ENCODE assay signal across 9 mouse cellular contexts in genomic region chr6:49930104-49930503, GRCm38 (mm10).
A peak's percentile ranks its signal among the peaks of the same experiment; 100 is the strongest.
DNase-seq lines count a peak whose midpoint lies in the region; ATAC-seq and TF ChIP-seq lines count a peak whose summit lies in the region.
"Had no signal": no experiment of that assay in that cellular context is flagged by ENCODE, and none has a peak within 500 bp of the region (broad histone marks: within the 10 kb centered on the region; RNA-seq: fewer than 3 reads in every experiment).

No protein-coding gene starts in this region.

- intact Hi-C loops in heart, adult 2 months (cut with DNase I) = loop anchor here (2.0 kb wide), 1 partner anchor 251 kb away; no protein-coding TSS in a partner anchor

- no peak overlapping the region for H3K4me2 ChIP-seq in heart, embryonic 11.5 days
- H3K4me2 ChIP-seq in midbrain, embryonic 14.5 days (ENCODE audit: low read length) = no peak overlapping the region
- H3K4me2 ChIP-seq in midbrain, embryonic 13.5 days (replicated peaks) = no peak overlapping the region
- H3K4me2 ChIP-seq: heart, embryonic 13.5 days had no signal

- H3K27me3 ChIP-seq in heart, adult 2 months (ENCODE audit: control insufficient read depth, insufficient read depth, low read length) = no peaks in the 10 kb centered on the region
- H3K27me3 ChIP-seq in heart, embryonic 11.5 days (ENCODE audit: control insufficient read depth, insufficient read depth, low read length) = no peaks in the 10 kb centered on the region
- H3K27me3 ChIP-seq in midbrain, embryonic 14.5 days (ENCODE audit: control insufficient read depth, insufficient read depth, low read length) = no peaks in the 10 kb centered on the region
- H3K27me3 ChIP-seq in midbrain, embryonic 13.5 days = no peaks in the 10 kb centered on the region
- H3K27me3 ChIP-seq: heart, embryonic 13.5 days had no signal

- TF ChIP-seq POLR2A in heart, adult 2 months (IDR thresholded peaks at IDR 0.05; ENCODE audit: insufficient read depth, low read depth, low read length) = no peak

- TF ChIP-seq EP300 in heart, adult 2 months (IDR thresholded peaks at IDR 0.05; ENCODE audit: insufficient read depth, low read depth, low read length) = no peak

- H3K79me2 ChIP-seq in heart, adult 2 months (replicated peaks; ENCODE audit: control insufficient read depth, insufficient read depth, low read length) = no peaks in the 10 kb centered on the region

- DNase-seq in heart, adult 2 months = no peak
- DNase-seq in midbrain, embryonic 14.5 days = peak; percentile 74
- peak; percentile 26 for DNase-seq in kidney, postnatal 14 days
- DNase-seq in thymus, postnatal 36 days = peak; percentile 13 to 35
- DNase-seq in testis, postnatal 14 days (ENCODE audit: low spot score) = no peak
- no peak for DNase-seq in cerebellum, postnatal 4 days (ENCODE audit: low spot score in 2 of 2)

- H3K36me3 ChIP-seq in heart, adult 2 months (ENCODE audit: control insufficient read depth, insufficient read depth, low read length) = no peaks in the 10 kb centered on the region
- H3K36me3 ChIP-seq in heart, embryonic 11.5 days (ENCODE audit: control insufficient read depth, insufficient read depth, low read length) = no peaks in the 10 kb centered on the region
- H3K36me3 ChIP-seq in midbrain, embryonic 14.5 days (ENCODE audit: control insufficient read depth, insufficient read depth, low read length) = no peaks in the 10 kb centered on the region
- H3K36me3 ChIP-seq in midbrain, embryonic 13.5 days = no peaks in the 10 kb centered on the region
- H3K36me3 ChIP-seq: heart, embryonic 13.5 days had no signal

- H3K4me1 ChIP-seq in heart, adult 2 months (ENCODE audit: control insufficient read depth, insufficient read depth, low read length) = no peaks in the 10 kb centered on the region
- H3K4me1 ChIP-seq in heart, embryonic 11.5 days (ENCODE audit: control insufficient read depth, insufficient read depth, low read length) = no peaks in the 10 kb centered on the region
- H3K4me1 ChIP-seq in midbrain, embryonic 14.5 days (ENCODE audit: control insufficient read depth, insufficient read depth, low read length) = no peaks in the 10 kb centered on the region
- no peaks in the 10 kb centered on the region for H3K4me1 ChIP-seq in midbrain, embryonic 13.5 days (replicated peaks)
- H3K4me1 ChIP-seq: heart, embryonic 13.5 days had no signal

- no peak overlapping the region for H3K9ac ChIP-seq in heart, adult 2 months (ENCODE audit: low read depth, low read length)
- H3K9ac ChIP-seq in heart, embryonic 11.5 days (ENCODE audit: low read depth, low read length) = no peak overlapping the region
- no peak overlapping the region for H3K9ac ChIP-seq in midbrain, embryonic 14.5 days (replicated peaks; ENCODE audit: low read length)
- H3K9ac ChIP-seq in midbrain, embryonic 13.5 days (replicated peaks) = no peak overlapping the region
- H3K9ac ChIP-seq: heart, embryonic 13.5 days had no signal

- TF ChIP-seq CTCF in heart, adult 2 months (IDR thresholded peaks at IDR 0.05) = peak; percentile 62

- 25% methylated on average over 4 of the region's 4 CpGs for WGBS in heart, adult 2 months
- 48% methylated on average over 4 of the region's 4 CpGs for WGBS in heart, embryonic 11.5 days (ENCODE audit: insufficient replicate concordance)
- WGBS in midbrain, embryonic 14.5 days = 62% methylated on average over 4 of the region's 4 CpGs
- 49% methylated on average over 4 of the region's 4 CpGs for WGBS in midbrain, embryonic 13.5 days

- H3K27ac ChIP-seq in heart, adult 2 months = no peak overlapping the region
- no peak overlapping the region for H3K27ac ChIP-seq in heart, embryonic 11.5 days (ENCODE audit: low read depth, low read length)
- no peak overlapping the region for H3K27ac ChIP-seq in midbrain, embryonic 14.5 days (replicated peaks; ENCODE audit: low read depth, low read length)
- no peak overlapping the region for H3K27ac ChIP-seq in midbrain, embryonic 13.5 days
- H3K27ac ChIP-seq: heart, embryonic 13.5 days had no signal

- H3K9me3 ChIP-seq in heart, embryonic 11.5 days (replicated peaks; ENCODE audit: control insufficient read depth, low read length) = no peaks in the 10 kb centered on the region
- H3K9me3 ChIP-seq in midbrain, embryonic 14.5 days (ENCODE audit: control insufficient read depth, low read length) = no peaks in the 10 kb centered on the region
- H3K9me3 ChIP-seq in midbrain, embryonic 13.5 days = peaks cover 6% of the 10 kb centered on the region; the same call in 1 of the 2 replicates
- H3K9me3 ChIP-seq: heart, embryonic 13.5 days had no signal

- H3K4me3 ChIP-seq in heart, adult 2 months = no peak overlapping the region
- H3K4me3 ChIP-seq in heart, embryonic 11.5 days (ENCODE audit: low read depth, low read length) = no peak overlapping the region
- no peak overlapping the region for H3K4me3 ChIP-seq in midbrain, embryonic 14.5 days (replicated peaks; ENCODE audit: low read depth, low read length)
- H3K4me3 ChIP-seq in midbrain, embryonic 13.5 days (replicated peaks) = no peak overlapping the region
- H3K4me3 ChIP-seq: heart, embryonic 13.5 days had no signal

- no peak for ATAC-seq in heart, embryonic 11.5 days (replicated peaks; ENCODE audit: insufficient number of reproducible peaks, low FRiP score, low TSS enrichment)
- ATAC-seq in midbrain, embryonic 14.5 days (ENCODE audit: low FRiP score, low TSS enrichment) = no peak
- ATAC-seq in midbrain, embryonic 13.5 days = no peak

Comparison
In these comparisons a context has a peak if more than half of its experiments do, and no peak if none do; other contexts are left out.
1. DNase-seq: peak in midbrain, embryonic 14.5 days (single experiment), kidney, postnatal 14 days (single experiment) and thymus, postnatal 36 days (2 of 2); none in heart, adult 2 months (0 of 2), testis, postnatal 14 days (single experiment) and cerebellum, postnatal 4 days (0 of 2).